Mouse (Mus musculus) embryonic facial prominence, embryonic 15.5 days (tissue): ENCODE data around the gene Olfml1. TPM values are rescaled to one million over a fixed set of nuclear protein-coding genes. Genes with fewer than 3 reads are reported as not detected.
A peak's percentile ranks its signal among the peaks of the same experiment; 100 is the strongest.

Experiments used
- ATAC-seq: fragments of 200-750 bp; cut with Nextera tagmentation; 2 replicates; pipeline ENCODE4 v1.8.0; 2017; ENCODE audit warnings: low read depth, moderate TSS enrichment; ENCODE audit not compliant: insufficient number of reproducible peaks, low FRiP score, low TSS enrichment
- H3K27ac ChIP-seq: fragments of 300-500 bp; sonication (generic); replicated peaks from 2 replicates; pipeline ENCODE4 v1.5.1; 2015; ENCODE audit warnings: mild to moderate bottlenecking, inconsistent platforms
- H3K27me3 ChIP-seq: fragments of 300-500 bp; sonication (generic); 2 replicates; pipeline ENCODE4 v1.6.1; 2015; ENCODE audit warnings: inconsistent platforms
- H3K36me3 ChIP-seq: fragments of 300-500 bp; sonication (generic); 2 replicates; pipeline ENCODE4 v1.6.1; 2015; ENCODE audit warnings: mild to moderate bottlenecking, inconsistent platforms
- H3K4me1 ChIP-seq: fragments of 300-500 bp; sonication (generic); 2 replicates; pipeline ENCODE4 v1.6.1; 2015; ENCODE audit warnings: inconsistent platforms
- H3K4me2 ChIP-seq: fragments of 300-500 bp; sonication (generic); replicated peaks from 2 replicates; pipeline ENCODE4 v1.6.1; 2015; ENCODE audit warnings: mild to moderate bottlenecking, inconsistent platforms
- H3K4me3 ChIP-seq: fragments of 300-500 bp; sonication (generic); replicated peaks from 2 replicates; pipeline ENCODE4 v1.5.1; 2015; ENCODE audit warnings: mild to moderate bottlenecking, inconsistent platforms
- H3K9ac ChIP-seq: fragments of 300-500 bp; sonication (generic); 2 replicates; pipeline ENCODE4 v1.6.1; 2015; ENCODE audit warnings: inconsistent platforms
- H3K9me3 ChIP-seq: fragments of 300-500 bp; sonication (generic); replicated peaks from 2 replicates; pipeline ENCODE4 v1.6.1; 2016; ENCODE audit warnings: inconsistent platforms
- WGBS: fragments of 180-500 bp; shearing (Covaris S2); methylation state at CpG from one replicate; pipeline ENCODE4 v1.1.7; 2015; 5-methylcytosine and 5-hydroxymethylcytosine counted together
- polyA plus RNA-seq: library from polyadenylated mRNA; unstranded; fragments of >200 nt; fragmentation: Nextera tagmentation; extraction: Ambion mirVana; gene quantifications from 2 replicates; pipeline ENCODE4 v1.2.1, GENCODE M21; 2015

The Olfml1 gene
- polyA plus RNA-seq, 1 experiment from 2014 or later, result 31.4 TPM

GRCm38 (mm10) chr7:107619225-107619624 lies 52.0 kb downstream of the Olfml1 start:
- ATAC-seq, result peak; percentile 82
- Histone ChIP-seq H3K4me3 (no peak overlapping the region), H3K9ac (no peak overlapping the region), H3K27ac (peak overlapping the region; percentile 59), H3K27me3 (no peaks in the 10 kb centered on the region), H3K4me1 (peaks cover 18% of the 10 kb centered on the region), H3K9me3 (no peaks in the 10 kb centered on the region), H3K4me2 (no peak overlapping the region), H3K36me3 (no peaks in the 10 kb centered on the region)
- WGBS, result 34% methylated on average over 4 of the region's 4 CpGs

- no peak overlapping the region for H3K9ac ChIP-seq
- no peak overlapping the region for H3K4me2 ChIP-seq
- WGBS, result 70% methylated on average over 3 of the region's 3 CpGs
- no peaks in the 10 kb centered on the region for H3K27me3 ChIP-seq
- peaks cover 18% of the 10 kb centered on the region for H3K4me1 ChIP-seq
- no peak overlapping the region for H3K27ac ChIP-seq
- no peaks in the 10 kb centered on the region for H3K36me3 ChIP-seq
- no peak for ATAC-seq
- no peak overlapping the region for H3K4me3 ChIP-seq
- no peaks in the 10 kb centered on the region for H3K9me3 ChIP-seq
Observed at GRCm38 (mm10) chr7:107620137-107620536, 52.9 kb downstream of the Olfml1 start.

GRCm38 (mm10) chr7:107624432-107624831 lies 57.2 kb downstream of the Olfml1 start:
- H3K27me3 ChIP-seq, result no peaks in the 10 kb centered on the region
- ATAC-seq, result no peak
- 57% methylated on average over 3 of the region's 3 CpGs for WGBS

GRCm38 (mm10) chr7:107625061-107625460 lies 57.8 kb downstream of the Olfml1 start, which contains the start of gene 5330417H12Rik:
Gene 5330417H12Rik, minus strand, starts transcription at chr7:107625161.
- Histone ChIP-seq H3K4me2 (no peak within 1 kb of the TSS), H3K36me3 (no peaks in the 10 kb centered on the region), H3K9me3 (no peaks in the 10 kb centered on the region), H3K4me3 (no peak within 1 kb of the TSS), H3K9ac (no peak within 1 kb of the TSS), H3K27me3 (no peaks in the 10 kb centered on the region), H3K27ac (no peak within 1 kb of the TSS), H3K4me1 (no peaks in the 10 kb centered on the region)
- ATAC-seq, result no peak
- 67% methylated on average over 2 of the region's 2 CpGs for WGBS

More at GRCm38 (mm10) chr7:107624432-107624831, 57.2 kb downstream of the Olfml1 start:
- Histone ChIP-seq H3K36me3 (no peaks in the 10 kb centered on the region), H3K4me1 (peaks cover 5% of the 10 kb centered on the region), H3K9ac (no peak overlapping the region), H3K9me3 (no peaks in the 10 kb centered on the region), H3K4me3 (no peak overlapping the region), H3K4me2 (no peak overlapping the region), H3K27ac (no peak overlapping the region)

- Histone ChIP-seq H3K9me3 (no peaks in the 10 kb centered on the region), H3K9ac (no peak overlapping the region), H3K36me3 (no peaks in the 10 kb centered on the region), H3K27me3 (no peaks in the 10 kb centered on the region), H3K27ac (no peak overlapping the region), H3K4me2 (no peak overlapping the region), H3K4me3 (no peak overlapping the region), H3K4me1 (no peaks in the 10 kb centered on the region)
- ATAC-seq, result no peak
- WGBS, result 53% methylated on average over 6 of the region's 6 CpGs
Observed at GRCm38 (mm10) chr7:107625781-107626180, 58.5 kb downstream of the Olfml1 start.

GRCm38 (mm10) chr7:107628383-107628782 lies 61.1 kb downstream of the Olfml1 start:
- no peak overlapping the region for H3K4me2 ChIP-seq
- no peak for ATAC-seq
- H3K9me3 ChIP-seq, result no peaks in the 10 kb centered on the region
- H3K4me3 ChIP-seq, result no peak overlapping the region
- H3K36me3 ChIP-seq, result no peaks in the 10 kb centered on the region
- H3K27ac ChIP-seq, result no peak overlapping the region
- no peaks in the 10 kb centered on the region for H3K4me1 ChIP-seq
- no peak overlapping the region for H3K9ac ChIP-seq
- H3K27me3 ChIP-seq, result no peaks in the 10 kb centered on the region

- 82% methylated on average over 4 of the region's 4 CpGs for WGBS
- no peaks in the 10 kb centered on the region for H3K36me3 ChIP-seq
- H3K9me3 ChIP-seq, result no peaks in the 10 kb centered on the region
- no peak overlapping the region for H3K27ac ChIP-seq
- no peak for ATAC-seq
- H3K4me2 ChIP-seq, result no peak overlapping the region
- no peak overlapping the region for H3K4me3 ChIP-seq
- no peak overlapping the region for H3K9ac ChIP-seq
- no peaks in the 10 kb centered on the region for H3K27me3 ChIP-seq
- no peaks in the 10 kb centered on the region for H3K4me1 ChIP-seq
Observed at GRCm38 (mm10) chr7:107633201-107633600, 66.0 kb downstream of the Olfml1 start.

GRCm38 (mm10) chr7:107637398-107637797 lies 70.2 kb downstream of the Olfml1 start:
- Histone ChIP-seq H3K4me1 (peaks cover 4% of the 10 kb centered on the region; the same call in 1 of the 2 replicates), H3K27ac (no peak overlapping the region), H3K4me3 (no peak overlapping the region), H3K27me3 (no peaks in the 10 kb centered on the region), H3K4me2 (no peak overlapping the region), H3K36me3 (no peaks in the 10 kb centered on the region), H3K9ac (no peak overlapping the region), H3K9me3 (no peaks in the 10 kb centered on the region)
- ATAC-seq, result no peak
- WGBS, result 53% methylated on average over 7 of the region's 7 CpGs

GRCm38 (mm10) chr7:107638026-107638425 lies 70.8 kb downstream of the Olfml1 start:
- no peaks in the 10 kb centered on the region for H3K36me3 ChIP-seq
- H3K4me3 ChIP-seq, result no peak overlapping the region
- H3K4me1 ChIP-seq, result peaks cover 10% of the 10 kb centered on the region; the same call in 1 of the 2 replicates
- H3K27me3 ChIP-seq, result no peaks in the 10 kb centered on the region
- no peaks in the 10 kb centered on the region for H3K9me3 ChIP-seq
- WGBS, result 79% methylated on average over 5 of the region's 5 CpGs
- no peak overlapping the region for H3K27ac ChIP-seq
- H3K9ac ChIP-seq, result no peak overlapping the region
- no peak for ATAC-seq
- no peak overlapping the region for H3K4me2 ChIP-seq

Other genes starting within 250 kb of the Olfml1 start
- gene Syt9, start 196.7 kb upstream of the Olfml1 start, polyA plus RNA-seq, result 4.3 and 4.7 TPM in 2 replicates
- 16.6 and 18.6 TPM in 2 replicates for gene Ppfibp2, start 27.8 kb downstream of the Olfml1 start, polyA plus RNA-seq
- gene 5330417H12Rik, start 57.7 kb downstream of the Olfml1 start, polyA plus RNA-seq, result 0.23 TPM in 1 of 2 replicates, not detected in the other
- 0.53 and 0.72 TPM in 2 replicates for gene Cyb5r2, start 190.6 kb downstream of the Olfml1 start, polyA plus RNA-seq
- not detected in 2 replicates for gene Ovch2, start 233.8 kb downstream of the Olfml1 start, polyA plus RNA-seq
- 0.18 TPM in 1 of 2 replicates, not detected in the other for gene Olfr467, start 244.8 kb downstream of the Olfml1 start, polyA plus RNA-seq